Mouse (Mus musculus): ENCODE data around the gene Vmn2r65. TPM values are rescaled to one million over a fixed set of nuclear protein-coding genes. Genes with fewer than 3 reads are reported as not detected.

The Vmn2r65 gene
- polyA plus RNA-seq (2015; fragmentation: Nextera tagmentation; extraction: Ambion mirVana), result not detected in 2 replicates

DNA sequence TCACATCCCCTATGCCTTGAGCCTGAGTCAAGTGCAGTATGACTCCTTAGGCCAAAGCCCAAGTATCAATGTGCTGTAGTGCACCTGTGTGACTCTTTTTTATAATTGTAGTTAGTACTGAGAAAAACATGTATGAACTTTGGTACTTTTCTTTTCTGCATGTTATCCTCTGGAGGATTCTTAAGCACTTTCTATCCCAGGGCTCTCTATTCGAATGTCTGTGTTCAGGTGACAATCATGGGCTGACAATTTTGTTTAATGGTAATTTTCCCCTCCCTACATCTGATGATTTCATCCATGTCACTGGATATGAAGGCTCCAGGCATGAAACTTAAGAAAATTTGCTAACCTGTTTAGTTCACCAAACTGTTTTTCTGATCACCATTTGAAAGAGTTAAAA, at the start of gene Vmn2r65:
Gene Vmn2r65, minus strand, starts transcription at position 101 of the 400 bp plus-strand sequence.
- H3K9me3 ChIP-seq (replicated peaks), result no peaks in the 10 kb centered on the region
- H3K4me1 ChIP-seq (replicated peaks), result no peaks in the 10 kb centered on the region
- 56% methylated on average over 1 of the region's 1 CpGs for WGBS
- H3K36me3 ChIP-seq, result no peaks in the 10 kb centered on the region
- no peak within 1 kb of the TSS for H3K27ac ChIP-seq
- no peak within 1 kb of the TSS for H3K9ac ChIP-seq
- ATAC-seq (replicated peaks; ENCODE audit: insufficient number of reproducible peaks, insufficient read depth, low FRiP score, low read depth), result no peak
- H3K27me3 ChIP-seq, result no peaks in the 10 kb centered on the region
- H3K4me3 ChIP-seq, result no peak within 1 kb of the TSS
- H3K4me2 ChIP-seq, result no peak within 1 kb of the TSS

DNA sequence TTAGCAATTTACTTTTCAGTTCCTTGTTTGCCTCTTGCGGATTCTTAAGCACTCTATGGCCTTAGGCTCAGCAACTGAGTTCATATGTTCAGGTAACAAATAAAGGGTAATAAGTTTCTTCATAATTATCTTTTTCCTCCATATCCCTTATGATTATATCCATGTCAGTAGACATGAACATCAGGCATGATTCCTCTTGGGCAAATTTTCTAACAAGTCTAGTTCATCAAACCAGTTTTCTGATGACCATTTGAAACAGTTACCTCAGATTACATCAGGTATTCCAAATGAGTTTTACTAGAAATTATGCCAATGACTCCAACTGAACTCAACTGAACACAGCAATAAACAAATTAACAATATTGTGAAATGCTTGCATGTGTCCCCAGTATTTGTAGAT, 48.3 kb upstream of the Vmn2r65 start, which contains the start of gene Vmn2r66:
Gene Vmn2r66, minus strand, starts transcription at position 101 of the 400 bp plus-strand sequence.
- ATAC-seq (replicated peaks; ENCODE audit: insufficient number of reproducible peaks, insufficient read depth, low FRiP score, low read depth), result no peak
- Histone ChIP-seq H3K36me3 (no peaks in the 10 kb centered on the region), H3K4me2 (no peak within 1 kb of the TSS), H3K4me3 (no peak within 1 kb of the TSS), H3K4me1 (replicated peaks) (no peaks in the 10 kb centered on the region), H3K27me3 (no peaks in the 10 kb centered on the region), H3K27ac (no peak within 1 kb of the TSS), H3K9ac (no peak within 1 kb of the TSS), H3K9me3 (replicated peaks) (no peaks in the 10 kb centered on the region)
- WGBS, result 72% methylated on average over 1 of the region's 1 CpGs

DNA sequence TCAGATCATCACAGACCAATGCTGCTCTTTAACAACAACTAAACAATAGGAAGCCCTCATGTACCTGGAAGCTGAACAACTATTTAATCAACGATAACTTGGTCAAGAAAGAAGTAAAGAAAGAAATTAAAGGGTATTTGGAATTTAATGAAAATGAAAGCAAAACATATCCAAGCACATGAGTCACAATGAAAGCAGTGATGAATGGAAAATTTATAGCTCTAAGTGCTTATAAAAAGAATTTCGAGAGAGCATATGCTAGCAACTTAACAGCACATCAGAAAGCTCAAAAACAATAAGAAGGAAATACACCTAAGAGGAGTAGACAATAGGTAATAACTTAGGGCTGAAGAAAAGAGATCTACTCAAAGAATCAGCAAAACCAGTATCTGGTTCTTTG, 32.8 kb upstream of the Vmn2r65 start:
- no peak overlapping the region for H3K4me3 ChIP-seq
- H3K9me3 ChIP-seq (replicated peaks), result no peaks in the 10 kb centered on the region
- H3K36me3 ChIP-seq, result no peaks in the 10 kb centered on the region
- 66% methylated on average over 2 of the region's 2 CpGs for WGBS
- ATAC-seq (replicated peaks; ENCODE audit: insufficient number of reproducible peaks, insufficient read depth, low FRiP score, low read depth), result no peak
- no peaks in the 10 kb centered on the region for H3K27me3 ChIP-seq
- H3K9ac ChIP-seq, result no peak overlapping the region
- no peaks in the 10 kb centered on the region for H3K4me1 ChIP-seq (replicated peaks)
- no peak overlapping the region for H3K4me2 ChIP-seq
- H3K27ac ChIP-seq, result no peak overlapping the region

Other genes with a start within 250 kb of the Vmn2r65 start
- not detected in 2 replicates for gene Olfr291, start 110.6 kb downstream of the Vmn2r65 start, polyA plus RNA-seq (2015; fragmentation: Nextera tagmentation; extraction: Ambion mirVana)
- gene Vmn2r66, start 48.2 kb upstream of the Vmn2r65 start, polyA plus RNA-seq (2015; fragmentation: Nextera tagmentation; extraction: Ambion mirVana), result not detected in 2 replicates
- not detected in 2 replicates for gene Vmn2r67, start 191.9 kb upstream of the Vmn2r65 start, polyA plus RNA-seq (2015; fragmentation: Nextera tagmentation; extraction: Ambion mirVana)

All from heart, embryonic 15.5 days (tissue).